In the genomic region with DNA sequence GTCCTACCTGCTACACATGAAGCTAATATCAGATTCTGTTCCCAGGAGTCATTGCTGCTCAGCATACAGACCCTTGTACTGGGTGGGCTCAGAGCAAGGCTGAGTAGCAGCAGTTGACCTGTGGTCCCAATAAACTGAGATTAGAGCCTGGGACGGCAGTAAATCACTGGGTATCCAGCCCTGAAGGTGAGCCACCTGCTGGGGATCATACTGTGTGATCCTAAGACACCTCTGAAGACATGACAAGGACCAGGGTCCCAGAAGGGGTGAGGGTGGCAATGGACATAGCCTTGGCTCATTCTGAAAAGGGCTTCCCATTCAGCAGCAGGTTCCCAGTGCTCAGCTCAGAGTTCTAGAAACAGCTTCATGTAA, we compare ENCODE assay signal across 19 mouse cellular contexts. TPM values are rescaled to one million over a fixed set of nuclear protein-coding genes. Genes with fewer than 3 reads are reported as not detected.
DNase-seq lines count a peak whose midpoint lies in the region; ATAC-seq and TF ChIP-seq lines count a peak whose summit lies in the region.
"Had no signal": no experiment of that assay in that cellular context is flagged by ENCODE, and none has a peak within 500 bp of the region (broad histone marks: within the 10 kb centered on the region; RNA-seq: fewer than 3 reads in every experiment).

No protein-coding gene starts in this region.

- WGBS in intestine, embryonic 15.5 days, result 38% methylated on average over 1 of the region's 1 CpGs
- 48% methylated on average over 1 of the region's 1 CpGs for WGBS in intestine, postnatal 0 days
- WGBS in stomach, embryonic 15.5 days, result 52% methylated on average over 1 of the region's 1 CpGs

- peak overlapping the region; percentile 6; the same call in 1 of the 2 replicates for H3K9ac ChIP-seq in intestine, embryonic 15.5 days
- 0 out of 2 replicates have a peak overlapping the region, but pooled peaks have one; percentile 11 for H3K9ac ChIP-seq in intestine, postnatal 0 days (ENCODE audit: low read depth, low read length)
- no peak overlapping the region for H3K9ac ChIP-seq in stomach, embryonic 15.5 days
- H3K9ac ChIP-seq: forebrain, postnatal 0 days; hindbrain, embryonic 12.5 days; hindbrain, embryonic 15.5 days had no signal

- H3K4me1 ChIP-seq in intestine, embryonic 15.5 days (replicated peaks), result peaks cover 44% of the 10 kb centered on the region
- H3K4me1 ChIP-seq in intestine, postnatal 0 days (replicated peaks; ENCODE audit: control insufficient read depth, insufficient read depth, low read length), result peaks cover 16% of the 10 kb centered on the region
- 0 out of 2 replicates have a peak, but pooled peaks cover 17% of the 10 kb centered on the region for H3K4me1 ChIP-seq in stomach, embryonic 15.5 days

- peak overlapping the region; percentile 88 for H3K27ac ChIP-seq in intestine, embryonic 15.5 days
- H3K27ac ChIP-seq in intestine, postnatal 0 days (ENCODE audit: low read depth, low read length), result peak overlapping the region; percentile 89
- H3K27ac ChIP-seq in stomach, embryonic 15.5 days, result peak overlapping the region; percentile 68
- H3K27ac ChIP-seq: gastrocnemius, adult 2 months; heart, adult 2 months; hindbrain, embryonic 12.5 days; hindbrain, embryonic 15.5 days had no signal

- ATAC-seq in intestine, embryonic 15.5 days, result peak; percentile 88
- ATAC-seq in intestine, postnatal 0 days, result peak; percentile 84
- peak; percentile 14; the same call in 1 of the 2 replicates for ATAC-seq in stomach, embryonic 15.5 days (ENCODE audit: insufficient read depth, low FRiP score, low read depth)
- ATAC-seq: CD4-positive, CD25-positive, alpha-beta regulatory T cell, adult 4 months; forebrain, embryonic 14.5 days; forebrain, postnatal 0 days had no signal

- no peaks in the 10 kb centered on the region for H3K27me3 ChIP-seq in intestine, embryonic 15.5 days (replicated peaks)
- no peaks in the 10 kb centered on the region for H3K27me3 ChIP-seq in intestine, postnatal 0 days (replicated peaks; ENCODE audit: control insufficient read depth, insufficient read depth, low read length)
- H3K27me3 ChIP-seq in stomach, embryonic 15.5 days (replicated peaks), result no peaks in the 10 kb centered on the region
- H3K27me3 ChIP-seq: hindbrain, embryonic 12.5 days; hindbrain, embryonic 15.5 days had no signal

- H3K36me3 ChIP-seq in intestine, embryonic 15.5 days, result peaks cover 33% of the 10 kb centered on the region
- H3K36me3 ChIP-seq in intestine, postnatal 0 days (ENCODE audit: control insufficient read depth, insufficient read depth), result peaks cover 69% of the 10 kb centered on the region
- peaks cover 41% of the 10 kb centered on the region for H3K36me3 ChIP-seq in stomach, embryonic 15.5 days

- no peak overlapping the region for H3K4me3 ChIP-seq in intestine, embryonic 15.5 days (replicated peaks)
- H3K4me3 ChIP-seq in intestine, postnatal 0 days (ENCODE audit: low read depth, low read length), result no peak overlapping the region
- H3K4me3 ChIP-seq in stomach, embryonic 15.5 days (replicated peaks), result no peak overlapping the region
- H3K4me3 ChIP-seq: gastrocnemius, adult 2 months; heart, adult 2 months; hindbrain, embryonic 12.5 days; hindbrain, embryonic 15.5 days had no signal

- peak; percentile 54 for TF ChIP-seq CTCF in intestine, postnatal 0 days (IDR thresholded peaks at IDR 0.05; ENCODE audit: low read depth)

- H3K4me2 ChIP-seq in intestine, embryonic 15.5 days (replicated peaks), result peak overlapping the region; percentile 35; the same call in 1 of the 2 replicates
- H3K4me2 ChIP-seq in intestine, postnatal 0 days (replicated peaks; ENCODE audit: low read depth), result peak overlapping the region; percentile 27; the same call in 1 of the 2 replicates
- no peak overlapping the region for H3K4me2 ChIP-seq in stomach, embryonic 15.5 days
- H3K4me2 ChIP-seq: heart, embryonic 11.5 days; hindbrain, embryonic 12.5 days; hindbrain, embryonic 15.5 days had no signal

- no peaks in the 10 kb centered on the region for H3K9me3 ChIP-seq in intestine, embryonic 15.5 days
- H3K9me3 ChIP-seq in intestine, postnatal 0 days (ENCODE audit: control insufficient read depth), result no peaks in the 10 kb centered on the region
- no peaks in the 10 kb centered on the region for H3K9me3 ChIP-seq in stomach, embryonic 15.5 days
- H3K9me3 ChIP-seq: hindbrain, embryonic 12.5 days; hindbrain, embryonic 15.5 days had no signal

- no peak for DNase-seq in liver
- no peak for DNase-seq in c-Kit-positive CD71-positive TER-119-positive erythroid progenitor cells, embryonic 14.5 days (ENCODE audit: low spot score)
- no peak for DNase-seq in layer of hippocampus, adult 11-12 months (ENCODE audit: low spot score)
- DNase-seq: adrenal gland, adult 2 months; adrenal gland, postnatal 14 days; cerebellum, adult 8-10 months; cerebellum, postnatal 10 days; forebrain, postnatal 0 days; gastrocnemius, postnatal 14 days; heart, adult 2 months had no signal

RNA-seq across cellular contexts. Expression of a gene that starts 8.2 kb away (rescaled TPM):
- polyA plus RNA-seq in intestine, embryonic 15.5 days (2015; fragmentation: Nextera tagmentation; extraction: Ambion mirVana), result 153 and 171 TPM in 2 replicates
- polyA plus RNA-seq in intestine, postnatal 0 days (2015; fragmentation: Nextera tagmentation; extraction: Ambion mirVana), result 348 and 382 TPM in 2 replicates
- polyA plus RNA-seq in stomach, embryonic 15.5 days (2015; fragmentation: Nextera tagmentation; extraction: Ambion mirVana), result 67.4 and 81.5 TPM in 2 replicates

RNA-seq across cellular contexts. Expression of a gene that starts 8.8 kb away (rescaled TPM):
- polyA plus RNA-seq in intestine, embryonic 15.5 days (2015; fragmentation: Nextera tagmentation; extraction: Ambion mirVana), result 39.7 and 44.3 TPM in 2 replicates
- 35.0 and 36.1 TPM in 2 replicates for polyA plus RNA-seq in intestine, postnatal 0 days (2015; fragmentation: Nextera tagmentation; extraction: Ambion mirVana)
- polyA plus RNA-seq in stomach, embryonic 15.5 days (2015; fragmentation: Nextera tagmentation; extraction: Ambion mirVana), result 30.7 and 32.1 TPM in 2 replicates

RNA-seq across cellular contexts. Expression of a gene that starts 17.9 kb away (rescaled TPM):
- polyA plus RNA-seq in intestine, embryonic 15.5 days (2015; fragmentation: Nextera tagmentation; extraction: Ambion mirVana), result 6.3 and 6.6 TPM in 2 replicates
- 5.2 and 6.1 TPM in 2 replicates for polyA plus RNA-seq in intestine, postnatal 0 days (2015; fragmentation: Nextera tagmentation; extraction: Ambion mirVana)
- 6.8 and 8.3 TPM in 2 replicates for polyA plus RNA-seq in stomach, embryonic 15.5 days (2015; fragmentation: Nextera tagmentation; extraction: Ambion mirVana)
- polyA plus RNA-seq: CD4-positive, CD25-positive, alpha-beta regulatory T cell, adult 4 months had no signal

RNA-seq across cellular contexts. Expression of a gene that starts 54.5 kb away (rescaled TPM):
- 58.8 and 60.2 TPM in 2 replicates for polyA plus RNA-seq in intestine, embryonic 15.5 days (2015; fragmentation: Nextera tagmentation; extraction: Ambion mirVana)
- polyA plus RNA-seq in intestine, postnatal 0 days (2015; fragmentation: Nextera tagmentation; extraction: Ambion mirVana), result 38.9 TPM in 2 replicates
- 78.8 and 83.0 TPM in 2 replicates for polyA plus RNA-seq in stomach, embryonic 15.5 days (2015; fragmentation: Nextera tagmentation; extraction: Ambion mirVana)

Comparison
In these comparisons a context has a peak if more than half of its experiments do, and no peak if none do; other contexts are left out.
1. ATAC-seq: peak in every context shown above with its lines; median percentile 88 in intestine, embryonic 15.5 days; 84 in intestine, postnatal 0 days; 14 in stomach, embryonic 15.5 days.